In the genomic region with DNA sequence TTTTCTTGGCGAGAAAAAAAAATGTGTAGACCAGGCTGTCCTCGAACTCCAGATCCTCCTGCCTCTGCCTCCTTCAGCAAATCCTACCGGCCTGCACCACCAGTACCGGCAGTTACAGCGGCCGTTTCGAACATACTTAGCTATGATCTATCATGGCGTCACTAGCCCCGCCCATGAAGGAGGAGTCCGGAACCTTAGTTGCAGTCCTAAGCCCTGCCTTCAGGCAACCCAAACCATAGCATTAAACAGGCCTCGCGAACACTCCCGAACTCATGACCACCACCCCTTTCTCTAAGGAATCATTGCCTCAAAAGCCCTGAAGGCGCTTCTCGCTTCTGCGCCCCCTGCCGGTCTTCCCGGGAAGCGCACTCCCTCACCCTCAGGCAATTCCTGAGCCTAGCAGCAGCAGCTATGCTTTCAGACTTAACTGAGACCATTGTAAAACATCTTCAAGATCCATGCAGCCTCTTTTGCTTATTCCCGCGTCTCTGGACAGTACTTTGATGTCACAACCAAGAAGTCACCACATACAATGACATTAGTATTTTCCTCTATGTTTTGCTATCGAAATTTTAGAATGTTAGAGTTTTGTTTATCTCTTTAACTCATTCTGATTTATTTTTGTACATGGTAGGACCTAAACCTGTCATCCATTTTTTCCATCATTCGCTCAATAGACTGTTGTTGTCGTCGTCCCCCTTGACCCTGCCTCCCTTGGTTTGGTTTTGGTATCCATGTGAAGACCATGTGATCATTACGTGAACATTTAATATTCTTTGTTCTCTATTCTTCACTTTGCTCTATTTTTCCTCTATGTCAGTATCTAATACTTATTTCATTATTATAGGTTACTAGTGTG, we compare ENCODE assay signal across 8 mouse cellular contexts. TPM values are rescaled to one million over a fixed set of nuclear protein-coding genes. Genes with fewer than 3 reads are reported as not detected.
DNase-seq lines count a peak whose midpoint lies in the region; ATAC-seq and TF ChIP-seq lines count a peak whose summit lies in the region.

No protein-coding gene starts in this region.

- H3K9me3 ChIP-seq in hindbrain, embryonic 10.5 days: 0 out of 2 replicates have a peak, but pooled peaks cover 6% of the 10 kb centered on the region
- no peaks in the 10 kb centered on the region for H3K9me3 ChIP-seq in lung, postnatal 0 days (ENCODE audit: low read length)

- no peaks in the 10 kb centered on the region for H3K27me3 ChIP-seq in hindbrain, embryonic 10.5 days (ENCODE audit: insufficient read depth, poor library complexity, severe bottlenecking)
- H3K27me3 ChIP-seq in lung, postnatal 0 days (replicated peaks; ENCODE audit: insufficient read depth, low read length): no peaks in the 10 kb centered on the region

- peak overlapping the region; percentile 81 for H3K27ac ChIP-seq in hindbrain, embryonic 10.5 days
- H3K27ac ChIP-seq in lung, postnatal 0 days (ENCODE audit: low read length): no peak overlapping the region

- peak; percentile 50; the same call in 1 of the 2 replicates for TF ChIP-seq EP300 in lung, postnatal 0 days (IDR thresholded peaks at IDR 0.05)

- H3K4me1 ChIP-seq in hindbrain, embryonic 10.5 days (replicated peaks): peaks cover 16% of the 10 kb centered on the region
- H3K4me1 ChIP-seq in lung, postnatal 0 days (ENCODE audit: insufficient read depth, low read depth, low read length): no peaks in the 10 kb centered on the region

- H3K9ac ChIP-seq in lung, postnatal 0 days (replicated peaks; ENCODE audit: low read depth): no peak overlapping the region

- 7% methylated on average over 26 of the region's 26 CpGs for WGBS in hindbrain, embryonic 10.5 days
- WGBS in lung, postnatal 0 days: 8% methylated on average over 25 of the region's 26 CpGs

- DNase-seq in MN1 (ENCODE audit: low spot score): peak; percentile 82
- DNase-seq in cerebellum, adult 9-10 months: peak; percentile 98
- DNase-seq in hindbrain, embryonic 10.5 days (ENCODE audit: low spot score): peak; percentile 98
- peak; percentile 97 for DNase-seq in layer of hippocampus, adult 9-11 months
- peak; percentile 99 for DNase-seq in lung, postnatal 0 days (ENCODE audit: low spot score)
- peak; percentile 96 for DNase-seq in ovary, postnatal 14 days (ENCODE audit: low spot score)
- DNase-seq in thymus, postnatal 14 days: peak; percentile 95

- peak overlapping the region; percentile 56 for H3K4me3 ChIP-seq in hindbrain, embryonic 10.5 days
- peak overlapping the region; percentile 19 for H3K4me3 ChIP-seq in lung, postnatal 0 days (ENCODE audit: low read depth, low read length)

- H3K4me2 ChIP-seq in lung, postnatal 0 days (replicated peaks; ENCODE audit: low read depth, low read length): peak overlapping the region; percentile 56

- no peaks in the 10 kb centered on the region for H3K36me3 ChIP-seq in hindbrain, embryonic 10.5 days
- H3K36me3 ChIP-seq in lung, postnatal 0 days (ENCODE audit: insufficient read depth, low read length): no peaks in the 10 kb centered on the region

- ATAC-seq in frontal cortex, adult (ENCODE audit: low TSS enrichment): peak; percentile 84
- ATAC-seq in lung, postnatal 0 days: peak; percentile 92

- peak; percentile 99 for TF ChIP-seq CTCF in lung, postnatal 0 days (IDR thresholded peaks at IDR 0.05)

RNA-seq across cellular contexts. Expression of a gene that starts 14.2 kb away (rescaled TPM):
- not detected in 2 replicates for polyA plus RNA-seq in hindbrain, embryonic 10.5 days (2016; fragmentation: Nextera tagmentation; extraction: Ambion mirVana)
- 0.41 and 0.50 TPM in 2 replicates for polyA plus RNA-seq in lung, postnatal 0 days (2015; fragmentation: Nextera tagmentation; extraction: Ambion mirVana)

RNA-seq across cellular contexts. Expression of a gene that starts 22.9 kb away (rescaled TPM):
- polyA plus RNA-seq in hindbrain, embryonic 10.5 days (2016; fragmentation: Nextera tagmentation; extraction: Ambion mirVana): not detected in 2 replicates
- 0.26 TPM in 1 of 2 replicates, not detected in the other for polyA plus RNA-seq in lung, postnatal 0 days (2015; fragmentation: Nextera tagmentation; extraction: Ambion mirVana)

RNA-seq across cellular contexts. Expression of a gene that starts 22.9 kb away (rescaled TPM):
- not detected in 2 replicates for polyA plus RNA-seq in hindbrain, embryonic 10.5 days (2016; fragmentation: Nextera tagmentation; extraction: Ambion mirVana)
- polyA plus RNA-seq in lung, postnatal 0 days (2015; fragmentation: Nextera tagmentation; extraction: Ambion mirVana): 0.26 and 0.35 TPM in 2 replicates
